Mouse (Mus musculus): ENCODE measurements at regions not wholly inside any gene's neighbourhood (a gene's known extent, or its start where the extent isn't known, plus 50 kb on each side); places are given as distances from the start of the nearest gene placed in this dataset.

GRCm38 (mm10) chr5:45925879-45926410, 68.5 kb upstream of the Lcorl start:
- no peaks in the 10 kb centered on the region for H3K9me3 ChIP-seq (replicated peaks; ENCODE audit: control insufficient read depth, low read length)
- peak overlapping the region; percentile 11; the same call in 1 of the 2 replicates for H3K27ac ChIP-seq (ENCODE audit: low read length)
- H3K4me3 ChIP-seq (ENCODE audit: low read length): no peak overlapping the region
- peak overlapping the region; percentile 36; the same call in 1 of the 2 replicates for H3K4me2 ChIP-seq (ENCODE audit: low read depth, low read length)
- ATAC-seq (replicated peaks; ENCODE audit: extremely low read depth, insufficient read depth, low FRiP score): peak; percentile 49; the same call in 1 of the 2 replicates
- H3K9ac ChIP-seq (ENCODE audit: low read length): no peak overlapping the region
- H3K4me1 ChIP-seq (ENCODE audit: control insufficient read depth, insufficient read depth, low read length): no peaks in the 10 kb centered on the region
- 41% methylated on average over 9 of the region's 9 CpGs for whole genome bisulfite sequencing
- no peaks in the 10 kb centered on the region for H3K36me3 ChIP-seq (ENCODE audit: control insufficient read depth, insufficient read depth)
- H3K27me3 ChIP-seq (ENCODE audit: control insufficient read depth, insufficient read depth, low read length): no peaks in the 10 kb centered on the region

- Histone ChIP-seq H3K27ac (ENCODE audit: low read length) (no peak overlapping the region), H3K9ac (ENCODE audit: low read length) (no peak overlapping the region), H3K27me3 (ENCODE audit: control insufficient read depth, insufficient read depth, low read length) (no peaks in the 10 kb centered on the region), H3K4me2 (ENCODE audit: low read depth, low read length) (no peak overlapping the region), H3K4me3 (ENCODE audit: low read length) (no peak overlapping the region), H3K9me3 (replicated peaks; ENCODE audit: control insufficient read depth, low read length) (no peaks in the 10 kb centered on the region), H3K4me1 (ENCODE audit: control insufficient read depth, insufficient read depth, low read length) (no peaks in the 10 kb centered on the region), H3K36me3 (ENCODE audit: control insufficient read depth, insufficient read depth) (no peaks in the 10 kb centered on the region)
- no peak for ATAC-seq (replicated peaks; ENCODE audit: extremely low read depth, insufficient read depth, low FRiP score)
- 77% methylated on average over 3 of the region's 3 CpGs for WGBS
Observed at GRCm38 (mm10) chr5:45923907-45924594, 66.6 kb upstream of the Lcorl start.
